Mouse (Mus musculus): ENCODE measurements around the gene Hadha. TPM values are rescaled to one million over a fixed set of nuclear protein-coding genes. Genes with fewer than 3 reads are reported as not detected.

Hadha gene
- polyA plus RNA-seq, 1 experiment from 2014 or later: 81.1 TPM

DNA sequence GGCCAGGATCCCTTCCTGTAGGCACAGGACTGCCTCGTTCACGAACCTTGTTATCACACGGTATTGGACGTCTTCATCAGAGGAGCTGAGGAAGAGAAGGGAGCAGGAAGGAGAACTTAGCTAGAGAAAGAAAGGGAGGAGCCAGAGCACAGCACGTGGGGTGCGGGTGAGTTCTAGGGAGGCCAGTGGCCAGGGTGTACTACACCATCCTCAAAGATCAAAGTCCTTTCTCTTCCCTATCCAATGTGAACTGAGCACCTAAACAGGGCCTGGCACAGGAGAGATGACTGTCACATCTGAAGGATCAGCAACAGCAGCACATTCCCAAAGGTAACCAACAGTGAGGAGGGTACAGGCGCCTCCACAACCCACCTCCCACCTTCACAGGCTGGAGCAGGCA, 34.9 kb downstream of the Hadha start:
- Histone ChIP-seq H3K36me3 (ENCODE audit: poor library complexity, severe bottlenecking) (peaks cover 100% of the 10 kb centered on the region), H3K27ac (no peak overlapping the region), H3K9ac (no peak overlapping the region), H3K4me2 (no peak overlapping the region), H3K4me1 (no peaks in the 10 kb centered on the region), H3K4me3 (no peak overlapping the region), H3K9me3 (replicated peaks) (no peaks in the 10 kb centered on the region), H3K27me3 (0 out of 2 replicates have a peak, but pooled peaks cover 5% of the 10 kb centered on the region)
- WGBS: 92% methylated on average over 7 of the region's 7 CpGs
- no peak for ATAC-seq

GRCm38 (mm10) chr5:30119163-30119562, 35.8 kb downstream of the Hadha start:
- Histone ChIP-seq H3K4me3 (no peak overlapping the region), H3K27me3 (peaks cover 10% of the 10 kb centered on the region; the same call in 1 of the 2 replicates), H3K4me2 (no peak overlapping the region), H3K4me1 (peaks cover 8% of the 10 kb centered on the region), H3K36me3 (ENCODE audit: poor library complexity, severe bottlenecking) (peaks cover 95% of the 10 kb centered on the region), H3K27ac (no peak overlapping the region), H3K9ac (no peak overlapping the region), H3K9me3 (replicated peaks) (no peaks in the 10 kb centered on the region)
- 87% methylated on average over 6 of the region's 6 CpGs for WGBS
- ATAC-seq: no peak

- Histone ChIP-seq H3K4me3 (no peak overlapping the region), H3K4me2 (no peak overlapping the region), H3K9ac (no peak overlapping the region), H3K4me1 (peaks cover 19% of the 10 kb centered on the region), H3K36me3 (ENCODE audit: poor library complexity, severe bottlenecking) (peaks cover 95% of the 10 kb centered on the region), H3K27me3 (peaks cover 20% of the 10 kb centered on the region), H3K9me3 (replicated peaks) (no peaks in the 10 kb centered on the region), H3K27ac (no peak overlapping the region)
- 69% methylated on average over 1 of the region's 1 CpGs for WGBS
- ATAC-seq: no peak
These were observed 36.9 kb downstream of the Hadha start for GRCm38 (mm10) chr5:30118018-30118417.

DNA sequence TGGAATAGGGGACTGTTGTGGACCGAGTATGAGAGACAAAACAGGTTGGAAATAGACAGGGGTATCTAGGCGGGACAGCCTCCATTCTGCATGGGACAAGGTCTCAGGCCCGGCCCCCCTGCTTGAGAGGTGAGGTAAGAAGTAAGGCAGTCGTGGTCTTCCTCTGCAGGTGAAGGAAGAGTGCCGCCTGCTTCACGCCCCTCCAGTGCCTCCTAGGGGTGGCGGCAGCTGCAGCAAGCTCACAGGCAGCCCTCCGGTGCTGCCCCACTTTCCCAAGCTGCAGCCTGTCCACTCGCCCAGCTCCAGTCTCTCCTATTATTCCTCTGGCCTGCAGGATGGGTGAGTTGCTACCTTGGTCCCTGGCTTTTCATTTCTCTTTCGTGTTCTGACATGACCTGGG, 39.2 kb downstream of the Hadha start:
- Histone ChIP-seq H3K4me1 (peaks cover 30% of the 10 kb centered on the region), H3K27me3 (peaks cover 28% of the 10 kb centered on the region), H3K4me3 (no peak overlapping the region), H3K4me2 (no peak overlapping the region), H3K9ac (no peak overlapping the region), H3K36me3 (ENCODE audit: poor library complexity, severe bottlenecking) (peaks cover 91% of the 10 kb centered on the region), H3K9me3 (replicated peaks) (no peaks in the 10 kb centered on the region), H3K27ac (no peak overlapping the region)
- WGBS: 35% methylated on average over 10 of the region's 10 CpGs
- ATAC-seq: no peak

DNA sequence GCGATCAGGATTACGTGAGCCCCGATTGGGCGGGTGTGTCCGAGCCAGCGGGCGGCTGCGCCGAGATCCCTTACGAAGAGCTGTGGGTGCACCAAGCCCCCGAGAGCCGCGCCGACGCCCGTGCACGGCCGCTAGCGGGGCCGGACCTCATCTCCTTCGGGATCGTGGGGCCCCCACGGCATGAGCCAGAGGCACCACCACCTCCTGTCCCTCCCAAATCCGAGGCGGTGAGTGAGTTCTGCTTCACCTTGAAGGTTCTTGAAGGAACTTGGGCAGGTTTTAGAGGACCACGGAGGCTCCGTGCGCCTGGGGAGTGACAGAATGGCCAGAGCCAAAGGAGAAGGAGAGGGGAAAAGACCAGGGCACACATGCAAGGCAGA, 40.2 kb downstream of the Hadha start:
- Histone ChIP-seq H3K9ac (peak overlapping the region; percentile 68), H3K4me1 (peaks cover 40% of the 10 kb centered on the region), H3K4me3 (peak overlapping the region; percentile 47), H3K9me3 (replicated peaks) (no peaks in the 10 kb centered on the region), H3K27ac (no peak overlapping the region), H3K4me2 (peak overlapping the region; percentile 75), H3K36me3 (ENCODE audit: poor library complexity, severe bottlenecking) (peaks cover 81% of the 10 kb centered on the region), H3K27me3 (peaks cover 29% of the 10 kb centered on the region)
- no peak for ATAC-seq
- 4% methylated on average over 28 of the region's 28 CpGs for WGBS

GRCm38 (mm10) chr5:30113881-30114760, 40.8 kb downstream of the Hadha start:
- Histone ChIP-seq H3K4me2 (peak overlapping the region; percentile 75), H3K9me3 (replicated peaks) (no peaks in the 10 kb centered on the region), H3K27ac (no peak overlapping the region; the same call in 1 of the 2 replicates), H3K9ac (peak overlapping the region; percentile 68), H3K27me3 (peaks cover 33% of the 10 kb centered on the region), H3K36me3 (ENCODE audit: poor library complexity, severe bottlenecking) (peaks cover 80% of the 10 kb centered on the region), H3K4me1 (peaks cover 46% of the 10 kb centered on the region), H3K4me3 (peak overlapping the region; percentile 47)
- ATAC-seq: peak; percentile 86
- WGBS: 3% methylated on average over 99 of the region's 103 CpGs

DNA sequence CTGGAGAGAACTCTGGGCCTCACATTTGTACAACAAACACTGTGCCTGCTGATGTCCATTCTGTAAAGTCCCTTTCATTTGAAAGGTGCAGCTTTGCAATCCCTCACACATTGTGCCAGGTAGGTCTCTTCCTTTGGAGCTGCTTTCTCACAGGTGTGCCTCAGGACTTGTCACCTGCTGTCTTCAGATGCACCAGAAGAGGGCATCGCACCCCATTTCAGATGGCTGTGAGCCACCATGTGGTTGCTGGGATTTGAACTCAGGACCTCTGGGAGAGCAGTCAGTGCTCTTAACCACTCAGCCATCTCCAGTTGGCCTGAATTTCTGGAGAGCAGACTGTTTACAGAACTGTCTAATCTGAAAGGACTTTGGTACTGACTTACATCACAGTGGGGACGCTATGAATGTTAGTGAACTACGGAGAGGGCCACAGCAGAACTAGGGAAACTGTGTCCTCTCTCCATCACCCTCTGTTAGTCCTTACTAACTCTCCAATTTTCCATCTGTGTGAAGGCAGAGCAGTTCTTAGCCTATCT, 42.4 kb downstream of the Hadha start:
- H3K27ac ChIP-seq: no peak overlapping the region
- no peak for ATAC-seq
- peaks cover 33% of the 10 kb centered on the region for H3K27me3 ChIP-seq
- H3K4me3 ChIP-seq: no peak overlapping the region
- peaks cover 76% of the 10 kb centered on the region for H3K36me3 ChIP-seq (ENCODE audit: poor library complexity, severe bottlenecking)
- H3K9me3 ChIP-seq (replicated peaks): no peaks in the 10 kb centered on the region
- H3K9ac ChIP-seq: no peak overlapping the region
- no peak overlapping the region for H3K4me2 ChIP-seq
- peaks cover 61% of the 10 kb centered on the region for H3K4me1 ChIP-seq
- WGBS: 87% methylated on average over 3 of the region's 3 CpGs

GRCm38 (mm10) chr5:30111771-30112170, 43.2 kb downstream of the Hadha start:
- H3K27ac ChIP-seq: 0 out of 2 replicates have a peak overlapping the region, but pooled peaks have one; percentile 51
- H3K9ac ChIP-seq: no peak overlapping the region
- 68% methylated on average over 3 of the region's 3 CpGs for WGBS
- H3K4me1 ChIP-seq: peaks cover 70% of the 10 kb centered on the region
- H3K36me3 ChIP-seq (ENCODE audit: poor library complexity, severe bottlenecking): peaks cover 68% of the 10 kb centered on the region
- H3K4me2 ChIP-seq: peak overlapping the region; percentile 51; the same call in 1 of the 2 replicates
- ATAC-seq: no peak
- no peaks in the 10 kb centered on the region for H3K9me3 ChIP-seq (replicated peaks)
- peaks cover 33% of the 10 kb centered on the region for H3K27me3 ChIP-seq
- H3K4me3 ChIP-seq: no peak overlapping the region

- Histone ChIP-seq H3K4me2 (peak overlapping the region; percentile 51), H3K9me3 (replicated peaks) (no peaks in the 10 kb centered on the region), H3K27ac (peak overlapping the region; percentile 51), H3K4me3 (peak overlapping the region; percentile 7; the same call in 1 of the 2 replicates), H3K9ac (peak overlapping the region; percentile 48), H3K4me1 (peaks cover 76% of the 10 kb centered on the region), H3K36me3 (ENCODE audit: poor library complexity, severe bottlenecking) (peaks cover 61% of the 10 kb centered on the region), H3K27me3 (peaks cover 33% of the 10 kb centered on the region)
- no peak for ATAC-seq
- 4% methylated on average over 18 of the region's 18 CpGs for WGBS
These were observed 43.8 kb downstream of the Hadha start for GRCm38 (mm10) chr5:30111126-30111525.

DNA sequence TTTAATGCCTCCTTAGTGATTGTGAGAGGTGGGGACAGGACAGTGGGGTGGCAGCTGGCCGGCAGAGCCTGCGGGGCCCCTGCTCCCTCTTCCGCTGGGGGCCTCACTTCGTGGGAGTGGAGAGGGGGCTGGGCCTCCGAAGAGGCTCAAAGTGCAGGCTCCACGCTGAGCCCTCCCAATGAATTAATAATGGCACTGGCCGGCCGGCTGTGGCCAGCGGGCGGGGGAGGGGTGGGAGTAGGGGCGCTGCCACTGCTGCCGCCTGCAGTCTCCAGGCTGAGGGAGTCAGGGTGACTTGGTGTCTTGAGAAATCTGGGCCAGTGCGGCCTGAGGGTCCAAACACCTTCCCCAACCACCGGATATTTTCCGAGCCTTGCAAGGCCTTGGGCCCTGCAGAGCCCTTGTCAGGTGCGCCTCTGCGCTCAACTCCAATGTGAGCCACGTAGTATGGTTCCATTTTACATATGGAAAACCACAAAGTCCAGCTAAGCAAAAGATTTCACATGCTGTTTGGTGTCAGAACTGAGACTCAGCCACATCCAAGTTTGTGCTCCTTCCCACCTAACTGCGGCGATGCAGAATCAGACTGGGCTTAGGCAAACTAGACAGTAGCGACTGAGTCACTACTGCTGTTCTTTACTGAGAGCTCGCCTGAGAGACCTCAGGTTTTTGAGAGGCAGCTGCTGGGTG, 44.4 kb downstream of the Hadha start:
- Histone ChIP-seq H3K27ac (peak overlapping the region; percentile 51), H3K36me3 (ENCODE audit: poor library complexity, severe bottlenecking) (peaks cover 55% of the 10 kb centered on the region), H3K9me3 (replicated peaks) (no peaks in the 10 kb centered on the region), H3K9ac (peak overlapping the region; percentile 48), H3K4me2 (peak overlapping the region; percentile 51), H3K27me3 (peaks cover 30% of the 10 kb centered on the region), H3K4me3 (peak overlapping the region; percentile 12; the same call in 1 of the 2 replicates), H3K4me1 (peaks cover 78% of the 10 kb centered on the region)
- no peak for ATAC-seq
- WGBS: 6% methylated on average over 22 of the region's 22 CpGs

DNA sequence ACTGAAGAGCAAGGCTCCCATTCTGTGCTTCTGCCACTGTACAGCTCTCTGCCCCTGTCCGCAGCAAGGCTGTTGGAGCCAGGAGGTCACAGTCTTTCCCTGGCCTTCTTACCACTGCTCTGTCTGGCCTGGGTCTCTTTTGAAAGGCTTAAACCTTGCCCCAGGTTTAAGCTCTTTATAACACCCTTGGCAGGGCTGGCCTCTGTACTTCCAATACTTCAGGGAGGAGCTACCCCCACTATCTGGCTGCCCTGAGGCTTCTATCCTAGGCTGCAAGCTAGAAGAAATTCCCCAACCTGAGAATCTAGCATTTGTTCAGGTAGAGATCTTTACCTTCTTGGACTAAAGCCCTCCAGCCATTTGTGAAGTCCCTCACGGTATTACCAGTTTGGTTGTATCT, 45.1 kb downstream of the Hadha start:
- Histone ChIP-seq H3K4me3 (0 out of 2 replicates have a peak overlapping the region, but pooled peaks have one; percentile 12), H3K36me3 (ENCODE audit: poor library complexity, severe bottlenecking) (peaks cover 50% of the 10 kb centered on the region)

GRCm38 (mm10) chr5:30108233-30108632, 46.7 kb downstream of the Hadha start:
- H3K4me3 ChIP-seq: no peak overlapping the region
- H3K4me2 ChIP-seq: peak overlapping the region; percentile 86
- H3K4me1 ChIP-seq: peaks cover 60% of the 10 kb centered on the region
- 64% methylated on average over 6 of the region's 6 CpGs for WGBS
- no peak for ATAC-seq
- H3K27ac ChIP-seq: peak overlapping the region; percentile 91; the same call in 1 of the 2 replicates
- peaks cover 37% of the 10 kb centered on the region for H3K36me3 ChIP-seq (ENCODE audit: poor library complexity, severe bottlenecking)
- H3K27me3 ChIP-seq: peaks cover 15% of the 10 kb centered on the region
- no peaks in the 10 kb centered on the region for H3K9me3 ChIP-seq (replicated peaks)
- H3K9ac ChIP-seq: peak overlapping the region; percentile 91

More for the DNA sequence above, 45.1 kb downstream of the Hadha start:
- 31% methylated on average over 2 of the region's 2 CpGs for WGBS
- Histone ChIP-seq H3K9ac (0 out of 2 replicates have a peak overlapping the region, but pooled peaks have one; percentile 48), H3K9me3 (replicated peaks) (no peaks in the 10 kb centered on the region), H3K27ac (no peak overlapping the region), H3K27me3 (peaks cover 26% of the 10 kb centered on the region), H3K4me1 (peaks cover 76% of the 10 kb centered on the region), H3K4me2 (peak overlapping the region; percentile 51)
- no peak for ATAC-seq

All from forebrain, embryonic 13.5 days (tissue).